Mouse (Mus musculus) natural killer cell, adult 2 months (primary cell): ENCODE measurements around the gene Grhl1.
"Not testable (repeated sequence)": the region's sequence is repeated elsewhere in the genome, so short reads cannot be mapped to it uniquely, and the experiment has no call there.

ENCODE experiments used
- DNase-seq, 2 experiments: peaks; one replicate each; pipeline ENCODE4 v3.0.0; 2022; ENCODE audit warnings: low spot score in 2 of 2

Grhl1 gene

DNA sequence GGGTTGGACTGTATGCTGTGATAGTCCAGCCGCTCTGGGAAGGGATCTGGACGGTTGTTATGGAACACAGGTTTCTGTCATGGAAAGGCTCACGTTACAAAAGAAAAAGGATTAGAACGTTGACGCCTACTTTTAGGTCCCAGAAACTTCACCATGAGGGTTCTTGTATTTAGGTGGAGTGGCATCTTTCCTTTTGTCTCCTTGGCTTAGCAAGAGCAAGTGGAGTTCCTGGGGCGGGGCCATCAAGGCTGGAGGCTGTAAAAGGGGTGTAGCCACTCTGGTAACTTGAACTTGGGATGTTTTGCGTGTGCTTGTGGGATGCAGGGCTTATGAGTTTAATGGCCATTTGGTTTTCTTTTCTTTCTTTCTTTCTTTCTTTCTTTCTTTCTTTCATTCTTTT is 18.3 kb downstream of the Grhl1 start:
- DNase-seq, result no peak

- no peak for DNase-seq
Observed at GRCm38 (mm10) chr12:24592055-24592454, 20.0 kb downstream of the Grhl1 start.

- peak; percentile 56 to 67 for DNase-seq
Observed at GRCm38 (mm10) chr12:24592956-24593672, 21.0 kb downstream of the Grhl1 start.

DNA sequence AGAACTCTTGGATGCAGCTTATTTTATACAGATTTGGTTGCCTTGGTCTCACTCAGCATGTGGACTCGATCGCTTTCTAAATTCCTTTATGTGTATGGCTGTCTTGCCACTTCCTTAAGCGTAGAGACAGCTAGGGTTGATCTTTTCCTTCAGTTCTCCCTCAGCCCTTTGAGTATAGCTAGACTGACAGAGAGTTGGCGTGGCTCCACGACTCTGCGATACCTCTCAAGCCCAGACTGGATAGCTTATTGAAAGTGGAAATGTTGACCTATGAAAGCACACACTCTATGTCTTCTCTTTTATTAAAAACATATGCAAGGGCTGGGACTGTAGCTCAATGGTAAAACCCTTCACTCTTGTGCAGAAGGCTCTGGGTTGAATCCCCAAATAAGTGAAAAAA is 25.3 kb downstream of the Grhl1 start:
- no peak for DNase-seq

DNA sequence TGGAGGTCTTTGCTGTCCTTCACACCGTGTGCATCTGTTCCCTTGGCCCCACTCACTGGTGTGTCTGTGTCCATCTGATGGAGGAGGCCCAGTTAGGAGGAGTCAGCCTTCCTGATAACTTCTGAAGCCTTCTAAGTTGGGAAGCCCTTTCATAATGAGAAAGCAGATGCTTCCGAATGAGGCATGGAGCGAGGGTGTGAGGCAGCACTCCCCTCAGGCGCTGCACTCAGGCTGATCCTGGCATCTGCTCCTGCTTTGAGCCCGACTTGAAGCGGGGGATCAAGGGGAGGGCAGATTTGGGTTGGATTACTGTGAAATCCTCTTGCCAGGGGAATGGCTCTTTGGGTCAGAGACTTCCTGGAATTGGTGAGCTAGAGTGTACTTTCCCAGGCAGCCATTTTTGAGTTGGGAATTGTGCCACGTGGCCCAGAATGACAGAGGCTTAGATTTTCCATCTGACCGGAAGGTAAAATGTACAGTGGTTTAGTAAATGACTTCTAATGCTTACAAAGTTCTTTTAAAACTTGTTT is 27.3 kb downstream of the Grhl1 start:
- no peak for DNase-seq

- no peak for DNase-seq
Observed at GRCm38 (mm10) chr12:24600074-24600473, 28.0 kb downstream of the Grhl1 start.

- DNase-seq, result peak; percentile 56 to 73
Observed at GRCm38 (mm10) chr12:24600806-24601205, 28.7 kb downstream of the Grhl1 start.

DNA sequence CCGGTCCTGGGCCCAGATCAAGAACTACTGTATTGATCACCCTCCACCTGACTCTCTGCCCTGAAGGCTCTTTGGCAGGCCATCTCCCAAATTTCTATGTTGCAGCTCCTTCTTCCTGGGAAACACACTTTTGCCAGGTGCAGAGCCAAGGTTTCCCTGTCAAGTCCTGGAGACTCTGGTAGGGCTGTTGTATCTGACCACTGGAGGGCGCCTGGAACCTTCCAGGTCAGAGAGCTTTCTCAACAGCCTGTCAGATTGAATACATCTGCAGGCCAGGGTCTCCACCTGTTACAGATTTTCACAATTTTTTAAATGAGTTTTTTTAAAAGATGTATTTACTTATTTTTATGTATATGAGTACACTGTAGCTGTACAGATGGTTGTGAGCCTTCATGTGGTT is 31.2 kb downstream of the Grhl1 start:
- peak; percentile 16 to 52 for DNase-seq

GRCm38 (mm10) chr12:24606166-24606565 is 34.1 kb downstream of the Grhl1 start:
- no peak for DNase-seq

DNA sequence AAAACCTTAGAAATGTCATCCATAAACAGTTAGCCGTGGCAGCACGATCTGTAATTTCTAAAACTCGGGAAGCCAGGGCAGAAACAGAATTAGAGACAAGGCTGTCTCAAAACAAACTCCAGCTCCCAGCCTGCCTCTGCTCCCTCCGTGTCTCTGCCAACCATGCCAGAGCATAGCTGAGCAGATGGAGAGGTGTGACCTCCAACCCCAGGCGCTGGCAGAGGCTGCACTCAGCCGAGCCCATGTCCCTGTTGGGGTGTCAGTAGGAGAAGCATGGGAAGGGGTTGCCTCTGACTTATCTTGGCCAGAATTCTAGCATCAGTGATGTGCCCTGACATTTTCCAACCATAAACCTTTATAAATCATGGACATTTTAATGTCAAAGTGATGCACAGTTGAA is 40.5 kb downstream of the Grhl1 start:
- DNase-seq, result no peak

DNA sequence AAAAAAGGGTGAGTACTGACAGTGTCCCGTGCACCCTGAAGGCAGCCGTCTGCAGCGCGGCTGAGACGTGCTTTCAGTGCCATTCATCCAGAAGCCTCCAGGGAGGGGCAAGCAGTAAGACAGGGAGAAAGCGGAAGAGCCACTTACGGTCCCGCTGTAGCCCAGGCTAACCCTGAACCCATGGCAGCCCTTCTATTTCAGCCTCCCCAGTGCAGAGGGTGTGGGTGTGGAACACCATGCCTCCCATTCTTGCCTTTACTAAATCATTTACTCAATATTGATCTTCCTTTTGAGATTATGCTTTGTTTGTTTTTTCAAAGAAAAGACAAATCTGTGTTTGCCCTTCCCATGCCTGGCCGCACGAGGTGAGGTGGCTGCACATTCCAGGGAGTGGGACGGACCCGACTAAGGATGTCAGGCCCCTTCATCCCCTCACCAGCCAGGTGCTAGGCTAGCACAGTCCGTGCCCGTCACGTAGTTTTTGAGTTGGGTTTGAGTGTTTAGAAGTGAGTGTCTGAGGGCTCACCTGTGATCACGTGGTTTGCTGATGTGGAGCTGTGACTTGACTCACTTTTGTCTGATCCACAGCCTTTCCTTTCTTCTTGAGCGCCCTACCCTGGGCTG is 42.5 kb downstream of the Grhl1 start:
- no peak for DNase-seq

DNA sequence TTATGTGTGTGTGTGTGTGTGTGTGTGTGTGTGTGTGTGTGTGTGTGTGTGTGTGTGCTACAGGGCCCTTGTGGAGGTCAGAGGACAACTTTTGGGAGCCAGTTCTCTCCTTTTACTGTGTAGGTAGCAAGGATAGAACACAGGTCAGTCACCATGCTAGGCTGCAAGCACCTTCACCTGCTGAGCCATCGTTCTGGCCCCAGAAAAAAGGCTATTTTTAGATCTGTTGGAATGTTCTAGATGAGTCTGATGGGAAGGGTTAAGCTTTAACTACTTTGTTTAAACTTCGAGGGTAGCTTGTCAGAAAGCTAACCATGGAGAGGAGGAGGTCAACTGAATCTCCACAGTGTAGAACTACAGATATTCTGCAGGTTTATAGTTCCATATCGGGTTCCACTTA is 43.1 kb downstream of the Grhl1 start:
- DNase-seq, result no peak

DNA sequence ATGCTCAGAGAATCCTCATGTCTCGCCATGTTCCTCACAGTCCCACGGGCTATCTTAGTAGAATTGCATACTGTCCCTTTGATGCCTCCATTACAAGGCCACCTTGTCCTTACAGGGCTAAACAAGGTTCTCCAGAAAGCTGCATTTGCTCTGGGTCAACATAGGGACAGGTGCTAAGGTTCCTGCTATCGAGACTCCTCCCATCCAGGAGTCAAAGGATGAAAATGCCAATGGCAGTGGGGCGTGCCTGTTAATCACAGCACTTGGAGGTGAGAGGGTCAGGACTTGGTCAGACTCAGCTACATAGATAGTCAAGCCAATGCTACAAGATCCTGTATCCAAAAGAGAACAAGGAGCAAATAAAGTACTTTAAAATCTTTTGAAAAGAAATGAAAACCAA is 47.4 kb downstream of the Grhl1 start:
- no peak for DNase-seq

DNA sequence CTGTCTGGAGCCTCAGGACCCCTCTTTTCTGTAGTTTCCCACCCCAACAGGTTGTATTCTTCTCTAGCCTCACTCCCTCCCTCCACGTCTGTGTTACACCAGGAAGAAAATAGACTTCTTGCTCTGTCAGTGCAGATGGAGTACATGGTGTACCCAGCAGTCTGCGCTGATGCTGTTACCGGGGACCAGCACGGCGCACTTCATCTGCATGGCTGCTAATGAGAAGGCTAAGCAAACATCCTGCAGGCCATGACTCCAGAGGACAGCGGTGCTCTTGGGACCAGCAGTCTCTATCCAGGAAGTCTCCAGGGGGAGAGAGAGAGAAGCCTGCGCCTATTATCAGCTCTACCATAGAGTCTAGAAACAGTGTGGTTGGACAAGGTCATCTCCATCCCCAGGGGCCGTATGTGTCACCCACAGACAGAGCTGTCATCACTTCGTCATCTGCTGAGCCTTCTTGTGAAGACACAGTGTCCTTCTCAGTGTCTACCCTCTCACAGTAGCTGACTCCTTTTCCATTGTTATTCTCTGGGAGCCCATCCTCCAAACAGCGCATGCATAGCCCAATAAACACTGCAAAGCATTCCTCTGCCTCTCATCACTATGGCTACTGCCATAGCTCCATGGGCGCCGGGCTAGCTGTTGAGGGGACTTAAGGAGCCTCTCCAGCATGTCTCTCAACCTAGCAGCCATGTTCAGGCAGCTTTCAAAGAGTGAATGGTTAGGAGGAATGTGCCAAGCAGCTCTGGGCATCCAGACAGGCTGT is 51.6 kb downstream of the Grhl1 start:
- DNase-seq, result no peak

DNA sequence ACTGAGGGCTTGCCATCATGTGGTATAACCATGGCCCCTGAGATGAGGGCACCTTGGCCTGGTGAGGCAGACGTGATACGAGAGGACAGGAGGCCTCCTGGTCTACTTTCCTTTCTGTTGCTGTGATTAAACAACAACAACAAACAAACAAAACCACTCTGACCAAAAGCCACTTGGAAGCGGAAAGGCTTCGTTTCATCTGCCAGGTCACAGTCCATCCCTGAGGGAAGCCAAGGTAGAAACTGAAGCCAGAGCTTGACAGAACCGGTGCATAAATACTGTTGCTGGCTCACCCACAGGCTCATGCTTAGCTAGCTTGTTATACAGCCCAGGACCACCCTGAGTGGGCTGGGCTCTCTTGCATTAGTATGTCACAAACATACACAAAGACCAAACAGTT is 54.3 kb downstream of the Grhl1 start:
- no peak for DNase-seq

GRCm38 (mm10) chr12:24627215-24627614 is 55.1 kb downstream of the Grhl1 start:
- DNase-seq, result no peak

DNA sequence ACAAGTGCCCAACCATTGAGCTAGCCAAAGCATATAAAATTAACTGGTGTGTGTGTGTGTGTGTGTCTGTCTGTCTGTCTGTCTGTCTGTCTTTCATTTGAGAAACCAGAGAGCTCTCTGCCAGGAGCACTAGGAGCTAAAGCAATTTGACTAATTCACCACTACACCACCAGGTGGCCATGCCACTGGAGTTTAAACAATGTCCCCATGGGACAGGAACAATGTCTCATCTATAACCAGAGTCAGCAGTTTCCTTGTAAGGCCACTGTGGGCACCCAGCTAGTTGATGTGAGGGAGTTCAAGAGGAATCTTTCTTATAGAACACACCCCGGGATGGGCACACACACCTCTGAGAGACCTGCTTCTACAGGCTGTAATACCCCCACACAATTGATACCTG is 58.1 kb downstream of the Grhl1 start:
- peak in 1 of 2 experiments; percentile 48 for DNase-seq

- DNase-seq, result no peak
Observed at GRCm38 (mm10) chr12:24632404-24632803, 60.3 kb downstream of the Grhl1 start.

GRCm38 (mm10) chr12:24633753-24634191 is 61.7 kb downstream of the Grhl1 start:
- DNase-seq, result peak; percentile 29 to 45

- DNase-seq, result no peak
Observed at GRCm38 (mm10) chr12:24634212-24634611, 62.1 kb downstream of the Grhl1 start.

DNA sequence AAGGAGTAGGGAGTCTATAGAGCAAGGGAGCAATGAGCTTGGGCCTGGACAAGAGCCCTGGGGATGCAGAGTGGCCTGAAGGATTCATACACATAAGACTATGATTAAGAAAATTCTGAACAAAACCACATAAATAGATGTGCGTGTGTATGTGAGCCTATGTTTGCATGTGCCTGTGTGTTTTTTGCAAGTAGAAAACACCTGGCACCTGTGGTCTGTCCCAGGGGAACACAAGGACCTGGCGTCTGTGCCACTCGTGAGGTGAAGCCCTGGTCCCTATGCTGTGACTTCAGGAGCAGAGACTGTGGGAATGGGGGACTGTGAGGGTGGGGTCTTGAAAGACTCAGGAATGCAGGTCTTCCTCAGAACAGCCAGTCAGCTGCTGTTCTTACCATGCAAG is 62.6 kb downstream of the Grhl1 start:
- no peak for DNase-seq

DNA sequence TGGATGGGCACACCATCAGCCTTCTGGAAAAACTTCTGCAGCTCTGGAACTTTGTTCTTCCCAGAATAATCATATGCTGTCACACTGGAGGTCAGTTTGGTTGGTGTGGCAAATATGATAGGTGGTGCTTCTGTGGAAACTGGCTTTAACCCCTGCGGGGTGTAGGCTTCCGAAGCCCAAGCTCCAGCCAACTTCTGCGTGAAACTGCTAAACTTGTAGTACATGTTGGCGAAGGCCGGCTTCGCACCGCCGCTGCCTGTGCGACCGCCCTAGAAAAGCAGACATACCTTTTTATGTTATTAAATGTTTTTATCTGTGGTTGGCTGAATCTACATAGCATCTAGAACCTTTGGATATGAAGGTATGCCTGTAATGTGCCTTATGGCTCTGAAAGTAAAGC is 66.7 kb downstream of the Grhl1 start:
- DNase-seq, result not testable (repeated sequence)
